Mouse (Mus musculus): ENCODE results near the gene Gm14444. TPM values are rescaled to one million over a fixed set of nuclear protein-coding genes. Genes with fewer than 3 reads are reported as not detected.
"Not testable (repeated sequence)": the region's sequence is repeated elsewhere in the genome, so short reads cannot be mapped to it uniquely, and the experiment has no call there.

The Gm14444 gene
- 1 to 10 TPM in 1 of 2 experiments, under 1 TPM in 1; 0.80 to 1.3 TPM for total RNA-seq (2021)
- long read RNA-seq, experiment 1, partial matches to known transcripts = 1 of 1 reads
- long read RNA-seq, experiment 1, other reads (novel, unspliced or antisense) = 0 of 1 reads
- long read RNA-seq, experiment 2 = 0 reads

DNA sequence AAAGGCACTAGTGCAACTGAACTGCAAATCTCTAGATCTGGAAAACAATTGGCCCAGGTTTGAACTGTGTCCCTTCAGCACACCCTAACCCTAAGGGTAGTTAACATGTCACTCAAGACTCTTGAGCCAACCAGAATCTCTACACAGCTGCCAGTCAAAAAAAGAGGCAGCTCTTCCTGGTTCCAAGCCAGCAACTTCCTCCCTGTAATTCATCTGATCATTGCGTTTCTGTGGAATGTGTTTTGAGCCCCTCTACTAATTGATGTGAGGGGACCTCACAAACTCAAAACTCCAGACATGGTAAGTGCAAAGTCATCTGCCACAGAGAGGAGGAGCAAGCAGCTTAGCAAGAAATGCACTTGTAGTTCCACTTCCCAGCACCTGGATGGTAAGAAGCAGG, at the start of gene Gm14444:
Gene Gm14444, plus strand, starts transcription at position 220 of the 400 bp plus-strand sequence.
- DNase-seq; intact Hi-C loops (cut with DNase I): not testable (repeated sequence)

DNA sequence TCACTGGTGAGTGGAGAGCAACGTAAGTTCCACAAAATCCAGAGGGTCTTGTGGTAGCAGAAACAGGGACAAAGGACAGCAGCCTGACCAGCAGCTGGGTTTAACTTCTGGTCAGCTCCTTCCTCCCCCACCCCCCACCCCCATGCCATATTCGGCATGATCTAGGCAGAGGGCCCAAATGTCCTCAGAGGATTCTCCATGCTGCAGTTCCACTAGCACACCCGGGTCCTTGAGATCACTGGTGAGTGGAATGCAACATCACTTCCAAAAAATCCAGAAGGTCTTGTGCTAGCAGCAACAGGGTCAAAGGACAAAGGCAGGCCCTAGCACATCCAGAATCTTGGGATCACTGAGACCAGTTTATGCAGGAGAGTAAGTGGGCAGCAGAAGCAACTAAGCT, 44.6 kb upstream of the Gm14444 start:
- DNase-seq; intact Hi-C loops (cut with DNase I): not testable (repeated sequence)

DNA sequence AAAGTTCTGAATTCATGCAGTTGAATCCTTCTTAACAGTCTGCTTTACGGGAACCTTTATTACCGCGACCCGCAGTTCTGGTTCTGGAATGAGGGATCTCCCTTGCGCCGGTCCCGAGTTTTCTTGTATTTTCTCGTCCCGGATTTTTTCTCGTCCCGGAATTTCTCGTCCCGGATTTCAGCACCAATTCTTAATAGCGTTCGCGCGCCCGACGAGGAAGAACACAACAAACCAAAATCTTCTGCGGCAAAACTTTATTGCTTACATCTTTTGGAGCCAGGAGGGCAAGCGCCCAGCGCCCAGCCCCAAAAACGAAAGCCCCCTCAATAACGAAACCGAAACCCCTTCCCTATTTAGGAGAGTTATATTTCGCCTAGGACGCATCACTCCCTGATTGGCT, 34.2 kb downstream of the Gm14444 start:
- intact Hi-C loops (cut with DNase I); DNase-seq: not testable (repeated sequence)

DNA sequence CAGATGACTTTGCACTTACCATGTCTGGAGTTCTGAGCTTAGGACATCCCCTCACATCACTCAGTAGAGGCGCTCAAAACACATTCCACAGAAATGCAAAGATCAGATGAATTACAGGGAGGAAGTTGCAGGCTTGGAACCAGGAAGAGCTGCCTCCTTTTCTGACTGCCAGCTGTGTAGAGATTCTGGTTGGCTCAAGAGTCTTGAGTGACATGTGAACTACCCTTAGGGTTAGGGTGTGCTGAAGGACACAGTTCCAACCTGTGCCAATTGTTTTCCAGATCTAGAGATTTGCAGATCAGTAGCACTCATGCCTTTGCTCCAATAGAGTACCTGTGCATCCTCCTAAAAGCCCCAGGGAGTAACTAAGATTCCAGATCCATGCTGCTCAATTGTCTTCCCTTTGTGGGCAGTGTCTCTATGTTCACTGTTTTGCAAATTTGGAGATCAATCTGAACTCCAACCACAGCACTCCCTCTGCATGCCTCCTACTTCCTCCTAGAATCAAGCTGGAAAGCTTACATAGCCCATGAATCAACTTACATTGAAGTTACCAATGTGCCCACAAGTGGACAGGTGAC, 57.7 kb downstream of the Gm14444 start, which contains the start of gene Gm14393:
Gene Gm14393, minus strand, starts transcription at position 101 of the 581 bp plus-strand sequence.
- DNase-seq; intact Hi-C loops (cut with DNase I): not testable (repeated sequence)

Other genes with a start within 250 kb of the Gm14444 start
- under 1 TPM in 1 of 2 experiments, not detected in 1; 0.14 TPM for gene Edn3, start 249.6 kb upstream of the Gm14444 start, total RNA-seq (2021)
- 1 to 10 TPM in 1 of 2 experiments, under 1 TPM in 1; 0.71 to 1.6 TPM for gene Gm14393, start 57.5 kb downstream of the Gm14444 start, total RNA-seq (2021)
- 10 to 100 TPM in 1 of 2 experiments, 1 to 10 TPM in 1; 9.4 to 10.6 TPM for gene Gm14399, start 131.8 kb downstream of the Gm14444 start, total RNA-seq (2021)
- under 1 TPM; 0.41 to 0.81 TPM for gene Gm14443, start 165.6 kb downstream of the Gm14444 start, total RNA-seq (2021)
- gene Gm14391, start 196.7 kb downstream of the Gm14444 start, total RNA-seq (2021) = 10 to 100 TPM; 53.7 to 53.9 TPM

All from heart, postnatal 14 days (tissue).